Mouse (Mus musculus): ENCODE measurements around the gene Vmn1r89.
A peak's percentile ranks its signal among the peaks of the same experiment; 100 is the strongest.

Vmn1r89 gene

DNA sequence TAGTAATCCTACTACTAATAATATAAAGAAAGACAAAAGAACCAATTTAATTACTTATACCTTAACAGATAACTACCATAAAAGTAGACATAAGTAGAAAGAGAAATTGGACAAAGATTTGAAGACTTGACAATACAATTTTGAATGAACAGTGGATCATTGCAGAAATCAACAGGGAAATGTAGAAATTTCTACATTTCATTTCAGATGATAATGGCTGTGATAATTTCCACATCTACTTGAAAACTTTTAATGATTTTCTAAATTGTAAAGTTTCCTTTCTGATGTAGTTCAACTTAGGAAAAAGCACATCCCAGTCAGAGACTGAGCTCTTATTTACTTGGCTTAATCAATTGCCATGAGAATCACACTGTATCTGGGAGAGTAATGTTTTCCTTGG lies at the start of gene Vmn1r89:
Vmn1r89 (plus strand) TSS at position 301 of the 400 bp plus-strand sequence.
- DNase-seq: no peak

DNA sequence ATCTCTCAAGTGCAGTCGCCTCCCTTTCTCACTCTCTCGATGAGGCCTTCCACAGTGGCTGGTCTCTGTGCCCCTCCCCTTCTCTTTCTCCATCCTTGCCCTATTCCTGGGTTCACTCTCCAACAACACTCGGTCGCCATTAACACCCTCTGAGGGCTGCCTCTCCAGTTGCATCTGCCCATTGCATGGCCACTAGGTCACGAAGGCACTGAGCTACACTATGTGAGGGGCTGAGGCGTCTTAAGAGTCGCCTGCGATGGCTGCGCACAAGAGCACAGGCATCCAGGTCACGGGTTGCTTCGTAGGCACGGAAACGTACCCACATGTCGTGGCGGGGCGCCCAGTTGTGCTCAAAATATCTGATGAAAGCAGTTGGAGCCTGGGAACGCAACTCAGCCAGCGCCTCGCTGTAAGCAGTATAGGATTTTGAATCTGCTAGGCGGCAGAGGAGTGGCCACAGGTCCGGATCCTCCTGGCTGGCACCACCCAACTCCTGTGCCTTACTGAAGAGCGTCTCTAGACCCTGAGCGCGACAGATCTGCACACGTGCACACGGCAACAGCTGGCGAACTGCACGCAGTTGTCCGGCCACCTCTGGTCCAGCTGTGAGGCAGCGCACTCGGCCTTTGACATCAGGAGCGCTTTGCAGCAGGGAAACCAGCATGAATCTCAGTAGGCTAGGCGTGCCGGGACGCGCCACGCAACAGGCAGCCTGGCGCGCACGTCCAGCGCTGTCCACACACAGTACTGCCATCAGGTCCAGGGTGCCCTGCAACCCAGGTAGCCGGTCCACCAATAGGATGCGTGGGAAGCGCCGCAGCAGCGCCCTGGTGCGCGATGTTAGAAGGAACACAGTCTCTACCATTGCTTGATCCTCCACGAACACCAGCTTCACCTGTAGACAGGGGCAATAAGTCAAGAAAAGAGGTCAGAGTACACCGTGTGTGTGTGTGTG lies 48.2 kb downstream of the Vmn1r89 start:
- DNase-seq: peak; percentile 2

- no peak for DNase-seq
Measured at GRCm38 (mm10) chr7:13263851-13264250, 51.0 kb downstream of the Vmn1r89 start.

DNA sequence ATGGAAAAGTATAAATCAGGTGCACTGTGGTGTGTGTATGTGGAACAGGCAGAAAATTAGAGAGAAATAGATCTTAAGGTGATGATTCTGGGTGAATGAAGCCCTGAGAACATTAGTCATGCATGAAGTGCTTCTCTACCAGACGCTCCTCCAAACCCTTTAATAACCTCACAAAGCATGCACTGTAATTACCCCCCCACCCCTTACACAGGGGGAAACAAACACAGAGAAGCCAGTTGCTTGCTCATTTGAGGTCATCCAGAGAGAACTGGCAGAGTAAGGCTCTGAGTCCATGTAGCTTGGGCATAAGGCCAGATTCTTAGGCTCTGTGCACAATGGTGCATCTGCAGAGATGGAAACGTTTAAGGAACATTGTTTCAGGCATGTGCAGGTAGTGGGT lies 51.6 kb downstream of the Vmn1r89 start:
- DNase-seq: no peak

GRCm38 (mm10) chr7:13268749-13269260 lies 56.0 kb downstream of the Vmn1r89 start:
- no peak for DNase-seq

DNA sequence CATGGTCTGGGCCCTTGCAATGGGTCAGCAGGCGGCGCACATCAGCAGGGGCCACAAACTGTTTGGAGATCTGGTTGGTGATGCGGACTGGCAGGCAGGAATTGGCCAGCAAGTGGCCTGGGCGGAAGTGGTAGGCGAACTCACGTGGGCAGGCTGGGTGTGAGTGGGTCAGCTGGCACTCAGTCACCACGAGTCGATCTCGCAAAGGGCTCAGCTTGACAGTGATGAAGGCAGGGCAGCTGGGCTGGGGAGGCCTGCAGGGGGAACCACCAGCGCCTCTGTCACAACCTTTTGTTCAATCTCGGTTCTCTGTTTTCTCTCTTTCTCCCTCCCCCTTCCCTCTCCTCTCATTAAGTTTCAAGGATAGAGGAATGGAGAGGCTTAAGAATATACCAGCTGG lies 56.6 kb downstream of the Vmn1r89 start:
- no peak for DNase-seq
